Mouse (Mus musculus) liver, embryonic 14.5 days (tissue): Measurements from ENCODE around the gene Olfr1366. TPM values are rescaled to one million over a fixed set of nuclear protein-coding genes. Genes with fewer than 3 reads are reported as not detected.
"Not testable (repeated sequence)": the region's sequence is repeated elsewhere in the genome, so short reads cannot be mapped to it uniquely, and the experiment has no call there.

Source experiments
- ATAC-seq: fragments of 200-750 bp; cut with Nextera tagmentation; 2 replicates; pipeline ENCODE4 v1.8.0; 2017; ENCODE audit warnings: moderate number of reproducible peaks, mild to moderate bottlenecking, moderate library complexity; ENCODE audit not compliant: insufficient read depth
- DNase-seq, 3 experiments: peaks; one replicate each; pipeline ENCODE4 v3.0.0-alpha.2; 2012 to 2013; ENCODE audit warnings: low read depth in 3 of 3, low spot score in 3 of 3
- H3K27ac ChIP-seq: fragments of 300-500 bp; sonication (generic); 2 replicates; pipeline ENCODE4 v1.5.1; 2014; ENCODE audit warnings: moderate library complexity, mild to moderate bottlenecking, control low read depth, inconsistent platforms
- H3K27me3 ChIP-seq: fragments of 300-500 bp; sonication (generic); 2 replicates; pipeline ENCODE4 v1.6.1; 2014; ENCODE audit warnings: mild to moderate bottlenecking, low read length, moderate library complexity; ENCODE audit not compliant: control insufficient read depth, insufficient read depth
- H3K36me3 ChIP-seq: fragments of 300-500 bp; sonication (generic); replicated peaks from 2 replicates; pipeline ENCODE4 v1.6.1; 2014; ENCODE audit warnings: low read depth; ENCODE audit not compliant: control insufficient read depth, insufficient read depth
- H3K4me1 ChIP-seq, 2 experiments: fragments of 200-500 bp in 1 of 2; fragments of 300-500 bp in 1 of 2; sonication (generic) in 1 of 2; replicated peaks; 2 replicates each; pipeline ENCODE4 v1.6.1; 2012 to 2014; ENCODE audit warnings: antibody characterized with exemption in 1 of 2, inconsistent platforms in 1 of 2, low read length in 1 of 2; ENCODE audit not compliant: control insufficient read depth in 2 of 2, insufficient read depth in 2 of 2
- H3K4me2 ChIP-seq: fragments of 300-500 bp; sonication (generic); 2 replicates; pipeline ENCODE4 v1.6.1; 2014; ENCODE audit warnings: low read depth, mild to moderate bottlenecking, control low read depth, moderate library complexity
- H3K4me3 ChIP-seq, 2 experiments: fragments of 200-500 bp in 1 of 2; fragments of 300-500 bp in 1 of 2; sonication (generic) in 1 of 2; 2 replicates each; pipeline ENCODE4 v1.5.1; 2012 to 2014; ENCODE audit warnings: low read depth in 2 of 2, low read length in 2 of 2, mild to moderate bottlenecking in 2 of 2, control low read depth in 1 of 2, inconsistent platforms in 1 of 2, moderate library complexity in 1 of 2; ENCODE audit not compliant: insufficient read depth in 1 of 2
- H3K9ac ChIP-seq: fragments of 300-500 bp; sonication (generic); replicated peaks from 2 replicates; pipeline ENCODE4 v1.6.1; 2014; ENCODE audit warnings: mild to moderate bottlenecking, control low read depth, moderate library complexity
- H3K9me3 ChIP-seq: fragments of 300-500 bp; sonication (generic); 2 replicates; pipeline ENCODE4 v1.6.1; 2016; ENCODE audit warnings: low read length, mixed read lengths; ENCODE audit not compliant: control insufficient read depth
- CTCF ChIP-seq: IDR thresholded peaks from 2 replicates; pipeline ENCODE4 v1.5.1; 2016; ENCODE audit warnings: antibody characterized with exemption, low read depth, control low read depth
- EP300 ChIP-seq: IDR thresholded peaks from 2 replicates; pipeline ENCODE4 v1.6.1; 2016; ENCODE audit warnings: antibody characterized with exemption, low read depth
- WGBS: fragments of 180-500 bp; shearing (Covaris S2); extraction: QIAGEN DNeasy Blood & Tissue Kit; methylation state at CpG from one replicate; pipeline ENCODE4 v1.1.7; 2014; ENCODE audit not compliant: insufficient replicate concordance; 5-methylcytosine and 5-hydroxymethylcytosine counted together
- polyA plus RNA-seq, 2 experiments: library from polyadenylated mRNA; depleted of rRNA in 1 of 2; stranded (reverse) in 1 of 2; unstranded in 1 of 2; fragments of >200 nt; fragmentation: Nextera tagmentation in 1 of 2; extraction: Ambion mirVana in 1 of 2; gene quantifications; 2 replicates each; pipeline versions ENCODE4 v1.2.1 to v1.2.3; 2012 to 2014

Gene Olfr1366
- polyA plus RNA-seq, 2 experiments, result not detected

GRCm38 (mm10) chr13:21549487-21549886, 6.9 kb upstream of the Olfr1366 start:
- TF ChIP-seq EP300 (no peak), CTCF (no peak)
- H3K9me3 ChIP-seq, result no peaks in the 10 kb centered on the region
- no peaks in the 10 kb centered on the region for H3K36me3 ChIP-seq
- no peaks in the 10 kb centered on the region for H3K27me3 ChIP-seq
- H3K27ac ChIP-seq, result no peak overlapping the region
- DNase-seq, result no peak
- no peak overlapping the region for H3K4me2 ChIP-seq
- no peak for ATAC-seq
- H3K4me3 ChIP-seq, result no peak overlapping the region
- H3K9ac ChIP-seq, result no peak overlapping the region
- H3K4me1 ChIP-seq, result no peaks in the 10 kb centered on the region
- 52% methylated on average over 3 of the region's 3 CpGs for WGBS

- 0% methylated on average over 39 of the region's 39 CpGs for WGBS
- TF ChIP-seq EP300 (no peak), CTCF (no peak)
Measured at GRCm38 (mm10) chr13:21530781-21531201, 11.8 kb downstream of the Olfr1366 start, which contains the start of gene Zkscan8. Gene Zkscan8 (minus strand): TSS chr13:21531120.

GRCm38 (mm10) chr13:21530136-21530535, 12.5 kb downstream of the Olfr1366 start:
- H3K9ac ChIP-seq, result peak overlapping the region; percentile 25; the same call in 1 of the 2 replicates
- ATAC-seq (no peak), DNase-seq (no peak)
- H3K36me3 ChIP-seq, result peaks cover under 1% of the 10 kb centered on the region; the same call in 1 of the 2 replicates
- H3K4me3 ChIP-seq, result peak overlapping the region; percentile 18 to 83
- H3K4me2 ChIP-seq, result peak overlapping the region; percentile 71
- no peak overlapping the region for H3K27ac ChIP-seq
- H3K4me1 ChIP-seq, result peaks cover 5 to 7% of the 10 kb centered on the region in 2 experiments; a peak in 3 of 4 replicates
- 27% methylated on average over 7 of the region's 7 CpGs for WGBS
- no peaks in the 10 kb centered on the region for H3K27me3 ChIP-seq
- no peak for TF ChIP-seq EP300
- TF ChIP-seq CTCF, result no peak
- no peaks in the 10 kb centered on the region for H3K9me3 ChIP-seq

More at GRCm38 (mm10) chr13:21530781-21531201, 11.8 kb downstream of the Olfr1366 start, which contains the start of gene Zkscan8:
- H3K27me3 ChIP-seq, result no peaks in the 10 kb centered on the region
- ATAC-seq, result peak; percentile 96
- H3K4me2 ChIP-seq, result peak within 1 kb of the TSS; percentile 71
- peak within 1 kb of the TSS; percentile 65 to 83 for H3K4me3 ChIP-seq
- peaks cover 5 to 7% of the 10 kb centered on the region in 2 experiments; a peak in 3 of 4 replicates for H3K4me1 ChIP-seq
- peak within 1 kb of the TSS; percentile 94 for H3K9ac ChIP-seq
- H3K27ac ChIP-seq, result 0 out of 2 replicates have a peak within 1 kb of the TSS, but pooled peaks have one; percentile 34
- peak; percentile 73 to 77 (median 74) for DNase-seq
- H3K36me3 ChIP-seq, result no peaks in the 10 kb centered on the region; the same call in 1 of the 2 replicates
- H3K9me3 ChIP-seq, result no peaks in the 10 kb centered on the region

DNA sequence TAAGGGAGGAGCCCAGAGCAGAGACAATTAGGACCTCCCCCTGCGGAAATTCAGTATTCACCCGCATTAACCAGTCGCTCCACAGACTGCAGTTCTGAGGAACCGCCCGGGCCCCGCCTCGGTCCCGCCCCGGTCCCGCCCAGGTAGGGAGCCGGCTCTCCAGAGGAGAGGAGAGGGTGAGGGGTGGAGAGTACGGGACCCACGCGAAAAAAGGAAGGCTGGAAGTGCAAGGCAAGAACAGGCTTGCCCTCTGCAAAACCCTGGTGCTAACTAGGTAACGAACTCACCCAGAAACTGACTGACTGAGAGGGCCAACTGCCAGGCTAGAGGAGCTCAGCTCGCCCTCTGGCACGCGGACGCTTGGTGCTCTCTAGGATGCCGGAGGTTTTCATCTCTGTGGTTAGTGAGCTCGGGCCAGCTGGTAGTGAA, 36.4 kb downstream of the Olfr1366 start:
- under 1% methylated on average over 21 of the region's 21 CpGs for WGBS
- Histone ChIP-seq H3K4me1 (peaks cover 0 to 5% of the 10 kb centered on the region in 2 experiments; a peak in 3 of 4 replicates), H3K4me3 (peak overlapping the region; percentile 73 to 85), H3K36me3 (no peaks in the 10 kb centered on the region), H3K27me3 (no peaks in the 10 kb centered on the region), H3K27ac (no peak overlapping the region), H3K9me3 (no peaks in the 10 kb centered on the region), H3K9ac (peak overlapping the region; percentile 69), H3K4me2 (peak overlapping the region; percentile 64)
- DNase-seq (peak; percentile 72 to 81 (median 74)), ATAC-seq (peak; percentile 99)
- TF ChIP-seq CTCF, result no peak
- 0 out of 2 replicates have a peak, but pooled peaks have one; percentile 6 for TF ChIP-seq EP300

DNA sequence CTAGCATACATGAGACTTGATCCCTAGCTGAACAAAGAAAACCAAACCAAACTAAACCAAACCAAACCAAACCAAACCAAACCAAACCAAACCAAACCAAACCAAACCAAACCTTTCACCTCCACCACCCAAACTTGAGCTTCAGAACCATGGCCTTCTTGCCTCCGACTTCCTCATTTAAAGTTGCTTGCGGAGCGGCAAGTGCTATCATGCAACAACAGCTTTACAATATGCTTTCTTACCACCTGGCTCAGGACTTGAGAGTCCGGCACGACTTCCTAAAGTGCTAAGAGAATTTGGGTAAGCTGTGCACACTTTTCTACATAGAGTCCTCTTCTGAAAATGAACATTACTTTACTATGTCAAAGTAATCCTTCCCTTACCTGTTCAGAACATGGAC, 40.3 kb downstream of the Olfr1366 start:
- TF ChIP-seq EP300 (no peak), CTCF (no peak)
- H3K9me3 ChIP-seq, result no peaks in the 10 kb centered on the region
- H3K27ac ChIP-seq, result no peak overlapping the region
- H3K27me3 ChIP-seq, result no peaks in the 10 kb centered on the region
- H3K4me1 ChIP-seq, result peaks cover 0 to 5% of the 10 kb centered on the region in 2 experiments; a peak in 3 of 4 replicates
- H3K4me2 ChIP-seq, result no peak overlapping the region
- H3K36me3 ChIP-seq, result no peaks in the 10 kb centered on the region
- DNase-seq, result no peak
- ATAC-seq, result no peak
- WGBS, result 61% methylated on average over 5 of the region's 5 CpGs
- H3K9ac ChIP-seq, result no peak overlapping the region
- no peak overlapping the region for H3K4me3 ChIP-seq

GRCm38 (mm10) chr13:21501182-21501581, 41.4 kb downstream of the Olfr1366 start, which contains the start of gene Gm11273:
Gene Gm11273 (minus strand): TSS chr13:21501418.
- not testable (repeated sequence) for ATAC-seq, H3K4me1 ChIP-seq, H3K9ac ChIP-seq, H3K4me3 ChIP-seq, DNase-seq, H3K9me3 ChIP-seq, H3K27ac ChIP-seq, H3K4me2 ChIP-seq, H3K36me3 ChIP-seq, H3K27me3 ChIP-seq
- WGBS, result 88% methylated on average over 17 of the region's 17 CpGs
